Mouse (Mus musculus) left cerebral cortex, postnatal 10 days (tissue): ENCODE data around the gene Sh3pxd2b. TPM values are rescaled to one million over a fixed set of nuclear protein-coding genes. Genes with fewer than 3 reads are reported as not detected.

Source experiments
- DNase-seq, 2 experiments: peaks; one replicate each; pipeline ENCODE4 v3.0.0; 2021 to 2022; ENCODE audit warnings: low spot score in 2 of 2, mixed read lengths in 1 of 2; ENCODE audit errors: extremely low spot score in 1 of 2
- intact Hi-C: fragments of 180-260 bp; cut with DNase I; formaldehyde crosslinking; loops from one replicate; pipeline ENCODE4 v1.15.1; 2025
- total RNA-seq, 2 experiments: library from RNA; stranded (reverse); gene quantifications; 2 replicates each; pipeline ENCODE4 v1.2.3; 2021

Gene Sh3pxd2b
- total RNA-seq, 2 experiments from 2014 or later, result 28.2 to 31.9 TPM

GRCm38 (mm10) chr11:32404708-32405107 is 57.1 kb downstream of the Sh3pxd2b start:
- DNase-seq, result no peak
- intact Hi-C loops, result no loop called here

GRCm38 (mm10) chr11:32407863-32408262 is 60.2 kb downstream of the Sh3pxd2b start:
- DNase-seq, result no peak
- intact Hi-C loops, result no loop called here

- intact Hi-C loops, result no loop called here
These were observed 61.4 kb downstream of the Sh3pxd2b start for GRCm38 (mm10) chr11:32409052-32409451.

GRCm38 (mm10) chr11:32409823-32410562 is 62.4 kb downstream of the Sh3pxd2b start:
- intact Hi-C loops, result no loop called here

More at GRCm38 (mm10) chr11:32409052-32409451, 61.4 kb downstream of the Sh3pxd2b start:
- no peak for DNase-seq

GRCm38 (mm10) chr11:32420001-32420400 is 72.4 kb downstream of the Sh3pxd2b start:
- DNase-seq, result no peak
- intact Hi-C loops, result no loop called here

More at GRCm38 (mm10) chr11:32409823-32410562, 62.4 kb downstream of the Sh3pxd2b start:
- DNase-seq, result no peak

GRCm38 (mm10) chr11:32423311-32423710 is 75.7 kb downstream of the Sh3pxd2b start:
- peak in 1 of 2 experiments; percentile 61 for DNase-seq
- intact Hi-C loops, result no loop called here

- DNase-seq, result no peak
- intact Hi-C loops, result no loop called here
These were observed 77.0 kb downstream of the Sh3pxd2b start for GRCm38 (mm10) chr11:32424600-32424999.

- intact Hi-C loops, result no loop called here
These were observed 77.5 kb downstream of the Sh3pxd2b start for GRCm38 (mm10) chr11:32425043-32425658.

GRCm38 (mm10) chr11:32427537-32427936 is 79.9 kb downstream of the Sh3pxd2b start:
- intact Hi-C loops, result no loop called here
- no peak for DNase-seq

More at GRCm38 (mm10) chr11:32425043-32425658, 77.5 kb downstream of the Sh3pxd2b start:
- DNase-seq, result no peak

- peak in 1 of 2 experiments; percentile 61 for DNase-seq
- intact Hi-C loops, result no loop called here
These were observed 87.9 kb downstream of the Sh3pxd2b start for GRCm38 (mm10) chr11:32435410-32436060.

GRCm38 (mm10) chr11:32442576-32442975 is 95.0 kb downstream of the Sh3pxd2b start:
- DNase-seq, result no peak
- intact Hi-C loops, result no loop called here

- intact Hi-C loops, result no loop called here
- no peak for DNase-seq
These were observed 96.6 kb downstream of the Sh3pxd2b start for GRCm38 (mm10) chr11:32444266-32444665.

- intact Hi-C loops, result no loop called here
- no peak for DNase-seq
These were observed 97.5 kb downstream of the Sh3pxd2b start for GRCm38 (mm10) chr11:32445135-32445534.

GRCm38 (mm10) chr11:32445637-32446226 is 98.1 kb downstream of the Sh3pxd2b start:
- no peak for DNase-seq
- intact Hi-C loops, result no loop called here

GRCm38 (mm10) chr11:32450216-32450615 is 102.6 kb downstream of the Sh3pxd2b start:
- DNase-seq, result peak; percentile 50 to 52
- intact Hi-C loops, result loop anchor here (5.0 kb wide), 2 partner anchors 108 to 247 kb away; no protein-coding TSS in a partner anchor

GRCm38 (mm10) chr11:32451306-32451705 is 103.7 kb downstream of the Sh3pxd2b start:
- no peak for DNase-seq
- intact Hi-C loops, result loop anchor here (5.0 kb wide), 2 partner anchors 109 to 246 kb away; no protein-coding TSS in a partner anchor

GRCm38 (mm10) chr11:32452745-32453144 is 105.1 kb downstream of the Sh3pxd2b start:
- intact Hi-C loops, result loop anchor here (5.0 kb wide), 2 partner anchors 110 to 245 kb away; no protein-coding TSS in a partner anchor

GRCm38 (mm10) chr11:32453353-32453915 is 105.8 kb downstream of the Sh3pxd2b start:
- peak in 1 of 2 experiments; percentile 41 for DNase-seq
- intact Hi-C loops, result loop anchor here (5.0 kb wide), 2 partner anchors 111 to 244 kb away; no protein-coding TSS in a partner anchor

More at GRCm38 (mm10) chr11:32452745-32453144, 105.1 kb downstream of the Sh3pxd2b start:
- DNase-seq, result no peak
